Mouse (Mus musculus) gastrocnemius, postnatal 14 days (tissue): Measurements from ENCODE around the gene Scmh1. TPM values are rescaled to one million over a fixed set of nuclear protein-coding genes. Genes with fewer than 3 reads are reported as not detected.

Source experiments
- DNase-seq: peaks from one replicate; pipeline ENCODE4 v3.0.0; 2021; ENCODE audit warnings: mixed read lengths
- intact Hi-C: fragments of 180-260 bp; cut with DNase I; formaldehyde crosslinking; loops from one replicate; pipeline ENCODE4 v1.15.1; 2025; ENCODE audit warnings: low total_unique reads
- long read RNA-seq, 2 experiments: library from polyadenylated mRNA; stranded (forward); transcript quantifications; one replicate each; pipeline ENCODE4 v2.0.0; 2021
- total RNA-seq, 2 experiments: library from RNA; stranded (reverse); gene quantifications; 2 replicates each; pipeline ENCODE4 v1.2.3; 2021

Scmh1 gene
- total RNA-seq, result 10 to 100 TPM; 32.2 to 32.5 TPM
- long read RNA-seq, experiment 1, partial matches to known transcripts, result 4 of 16 reads
- long read RNA-seq, experiment 1, other reads (novel, unspliced or antisense), result 9 of 16 reads
- long read RNA-seq, experiment 2, partial matches to known transcripts, result 6 of 22 reads
- long read RNA-seq, experiment 2, other reads (novel, unspliced or antisense), result 11 of 22 reads

- DNase-seq, result peak; percentile 73
- intact Hi-C loops, result no loop called here
Observed at GRCm38 (mm10) chr4:120405144-120405805, at the start of gene Scmh1. TSS of gene Scmh1 (plus strand) at chr4:120405281.

- intact Hi-C loops, result no loop called here
- DNase-seq, result no peak
Observed at GRCm38 (mm10) chr4:120360011-120360521, 45.0 kb upstream of the Scmh1 start.

- DNase-seq, result no peak
- intact Hi-C loops, result loop anchor here (5.0 kb wide), 1 partner anchor 137 kb away; no protein-coding TSS in a partner anchor
Observed at GRCm38 (mm10) chr4:120364729-120365128, 40.4 kb upstream of the Scmh1 start.

- intact Hi-C loops, result loop anchor here (5.0 kb wide), 1 partner anchor 138 kb away; no protein-coding TSS in a partner anchor
Observed at GRCm38 (mm10) chr4:120365456-120365855, 39.6 kb upstream of the Scmh1 start.

GRCm38 (mm10) chr4:120368031-120368430 lies 37.0 kb upstream of the Scmh1 start:
- intact Hi-C loops, result loop anchor here (5.0 kb wide), 1 partner anchor 141 kb away; no protein-coding TSS in a partner anchor

More at GRCm38 (mm10) chr4:120365456-120365855, 39.6 kb upstream of the Scmh1 start:
- no peak for DNase-seq

GRCm38 (mm10) chr4:120368663-120369062 lies 36.4 kb upstream of the Scmh1 start:
- intact Hi-C loops, result loop anchor here (5.0 kb wide), 1 partner anchor 141 kb away; no protein-coding TSS in a partner anchor
- DNase-seq, result peak; percentile 63

More at GRCm38 (mm10) chr4:120368031-120368430, 37.0 kb upstream of the Scmh1 start:
- no peak for DNase-seq

- intact Hi-C loops, result loop anchor here (5.0 kb wide), 1 partner anchor 142 kb away; no protein-coding TSS in a partner anchor
- DNase-seq, result peak; percentile 57
Observed at GRCm38 (mm10) chr4:120369156-120369555, 35.9 kb upstream of the Scmh1 start.

GRCm38 (mm10) chr4:120369861-120370366 lies 35.2 kb upstream of the Scmh1 start:
- peak; percentile 15 for DNase-seq
- intact Hi-C loops, result loop anchor here (5.0 to 10.0 kb wide), 2 partner anchors 143 to 1125 kb away; no protein-coding TSS in a partner anchor

GRCm38 (mm10) chr4:120372838-120373237 lies 32.2 kb upstream of the Scmh1 start:
- intact Hi-C loops, result loop anchor here (10.0 kb wide), 1 partner anchor 1128 kb away; no protein-coding TSS in a partner anchor
- no peak for DNase-seq

GRCm38 (mm10) chr4:120373813-120374212 lies 31.3 kb upstream of the Scmh1 start:
- intact Hi-C loops, result loop anchor here (10.0 kb wide), 1 partner anchor 1129 kb away; no protein-coding TSS in a partner anchor
- no peak for DNase-seq

- DNase-seq, result peak; percentile 85
- intact Hi-C loops, result loop anchor here (5.0 kb wide), 1 partner anchor 154 kb away; no protein-coding TSS in a partner anchor
Observed at GRCm38 (mm10) chr4:120380811-120381391, 24.2 kb upstream of the Scmh1 start.

GRCm38 (mm10) chr4:120385496-120385895 lies 19.6 kb upstream of the Scmh1 start:
- intact Hi-C loops, result no loop called here
- no peak for DNase-seq

- intact Hi-C loops, result no loop called here
- DNase-seq, result no peak
Observed at GRCm38 (mm10) chr4:120387496-120387895, 17.6 kb upstream of the Scmh1 start.

GRCm38 (mm10) chr4:120387968-120388367 lies 17.1 kb upstream of the Scmh1 start:
- no peak for DNase-seq
- intact Hi-C loops, result no loop called here

GRCm38 (mm10) chr4:120388998-120389542 lies 16.0 kb upstream of the Scmh1 start:
- intact Hi-C loops, result no loop called here
- no peak for DNase-seq

GRCm38 (mm10) chr4:120389546-120389945 lies 15.5 kb upstream of the Scmh1 start:
- DNase-seq, result no peak
- intact Hi-C loops, result no loop called here

GRCm38 (mm10) chr4:120391591-120391990 lies 13.5 kb upstream of the Scmh1 start:
- intact Hi-C loops, result no loop called here
- DNase-seq, result no peak

GRCm38 (mm10) chr4:120392341-120392740 lies 12.7 kb upstream of the Scmh1 start:
- intact Hi-C loops, result no loop called here
- DNase-seq, result no peak

- no peak for DNase-seq
- intact Hi-C loops, result no loop called here
Observed at GRCm38 (mm10) chr4:120392748-120393147, 12.3 kb upstream of the Scmh1 start.
